Mouse (Mus musculus): ENCODE results near the gene Myo3b. TPM values are rescaled to one million over a fixed set of nuclear protein-coding genes. Genes with fewer than 3 reads are reported as not detected.

Myo3b gene
- polyA plus RNA-seq, 1 experiment from 2014 or later: 0.70 TPM

- Histone ChIP-seq H3K9ac (ENCODE audit: low read length) (no peak overlapping the region), H3K27me3 (ENCODE audit: control insufficient read depth, insufficient read depth, low read depth, low read length) (no peaks in the 10 kb centered on the region), H3K4me1 (replicated peaks; ENCODE audit: control insufficient read depth, insufficient read depth, low read length) (no peaks in the 10 kb centered on the region), H3K27ac (ENCODE audit: low read length) (no peak overlapping the region), H3K4me2 (ENCODE audit: low read depth, low read length) (no peak overlapping the region), H3K36me3 (ENCODE audit: control insufficient read depth, insufficient read depth, low read length) (no peaks in the 10 kb centered on the region), H3K9me3 (ENCODE audit: control insufficient read depth, low read length) (no peaks in the 10 kb centered on the region), H3K4me3 (ENCODE audit: low read length) (no peak overlapping the region)
- ATAC-seq (ENCODE audit: low read depth): no peak
- WGBS: 86% methylated on average over 6 of the region's 6 CpGs
Observed at GRCm38 (mm10) chr2:70369421-70369820, 330.5 kb downstream of the Myo3b start.

GRCm38 (mm10) chr2:70379341-70379740, 340.4 kb downstream of the Myo3b start:
- no peaks in the 10 kb centered on the region for H3K27me3 ChIP-seq (ENCODE audit: control insufficient read depth, insufficient read depth, low read depth, low read length)
- H3K4me1 ChIP-seq (replicated peaks; ENCODE audit: control insufficient read depth, insufficient read depth, low read length): peaks cover 13% of the 10 kb centered on the region
- peak overlapping the region; percentile 42 for H3K4me2 ChIP-seq (ENCODE audit: low read depth, low read length)
- 23% methylated on average over 6 of the region's 6 CpGs for WGBS
- no peak overlapping the region for H3K4me3 ChIP-seq (ENCODE audit: low read length)
- peak; percentile 50; the same call in 1 of the 2 replicates for ATAC-seq (ENCODE audit: low read depth)
- H3K36me3 ChIP-seq (ENCODE audit: control insufficient read depth, insufficient read depth, low read length): no peaks in the 10 kb centered on the region
- no peak overlapping the region for H3K9ac ChIP-seq (ENCODE audit: low read length)
- no peaks in the 10 kb centered on the region for H3K9me3 ChIP-seq (ENCODE audit: control insufficient read depth, low read length)
- peak overlapping the region; percentile 8; the same call in 1 of the 2 replicates for H3K27ac ChIP-seq (ENCODE audit: low read length)

- ATAC-seq (ENCODE audit: low read depth): peak; percentile 69
- 8% methylated on average over 6 of the region's 6 CpGs for WGBS
- H3K27ac ChIP-seq (ENCODE audit: low read length): peak overlapping the region; percentile 47; the same call in 1 of the 2 replicates
Observed at GRCm38 (mm10) chr2:70379939-70380338, 341.0 kb downstream of the Myo3b start.

GRCm38 (mm10) chr2:70388645-70389044, 349.7 kb downstream of the Myo3b start:
- no peaks in the 10 kb centered on the region for H3K9me3 ChIP-seq (ENCODE audit: control insufficient read depth, low read length)
- no peak overlapping the region for H3K9ac ChIP-seq (ENCODE audit: low read length)
- H3K27me3 ChIP-seq (ENCODE audit: control insufficient read depth, insufficient read depth, low read depth, low read length): no peaks in the 10 kb centered on the region
- H3K27ac ChIP-seq (ENCODE audit: low read length): no peak overlapping the region
- H3K36me3 ChIP-seq (ENCODE audit: control insufficient read depth, insufficient read depth, low read length): no peaks in the 10 kb centered on the region
- H3K4me2 ChIP-seq (ENCODE audit: low read depth, low read length): no peak overlapping the region
- H3K4me1 ChIP-seq (replicated peaks; ENCODE audit: control insufficient read depth, insufficient read depth, low read length): 0 out of 2 replicates have a peak, but pooled peaks cover 2% of the 10 kb centered on the region
- no peak overlapping the region for H3K4me3 ChIP-seq (ENCODE audit: low read length)
- WGBS: 31% methylated on average over 6 of the region's 6 CpGs
- no peak for ATAC-seq (ENCODE audit: low read depth)

More at GRCm38 (mm10) chr2:70379939-70380338, 341.0 kb downstream of the Myo3b start:
- Histone ChIP-seq H3K27me3 (ENCODE audit: control insufficient read depth, insufficient read depth, low read depth, low read length) (no peaks in the 10 kb centered on the region), H3K4me2 (ENCODE audit: low read depth, low read length) (peak overlapping the region; percentile 42), H3K9ac (ENCODE audit: low read length) (no peak overlapping the region), H3K9me3 (ENCODE audit: control insufficient read depth, low read length) (no peaks in the 10 kb centered on the region), H3K4me3 (ENCODE audit: low read length) (no peak overlapping the region), H3K4me1 (replicated peaks; ENCODE audit: control insufficient read depth, insufficient read depth, low read length) (peaks cover 13% of the 10 kb centered on the region), H3K36me3 (ENCODE audit: control insufficient read depth, insufficient read depth, low read length) (no peaks in the 10 kb centered on the region)

- 77% methylated on average over 1 of the region's 1 CpGs for WGBS
- ATAC-seq (ENCODE audit: low read depth): no peak
- H3K27me3 ChIP-seq (ENCODE audit: control insufficient read depth, insufficient read depth, low read depth, low read length): no peaks in the 10 kb centered on the region
- no peaks in the 10 kb centered on the region for H3K36me3 ChIP-seq (ENCODE audit: control insufficient read depth, insufficient read depth, low read length)
- H3K4me3 ChIP-seq (ENCODE audit: low read length): no peak overlapping the region
- 0 out of 2 replicates have a peak, but pooled peaks cover 2% of the 10 kb centered on the region for H3K4me1 ChIP-seq (replicated peaks; ENCODE audit: control insufficient read depth, insufficient read depth, low read length)
- H3K9me3 ChIP-seq (ENCODE audit: control insufficient read depth, low read length): no peaks in the 10 kb centered on the region
- no peak overlapping the region for H3K27ac ChIP-seq (ENCODE audit: low read length)
- H3K4me2 ChIP-seq (ENCODE audit: low read depth, low read length): no peak overlapping the region
- no peak overlapping the region for H3K9ac ChIP-seq (ENCODE audit: low read length)
Observed at GRCm38 (mm10) chr2:70389162-70389561, 350.2 kb downstream of the Myo3b start.

- H3K27ac ChIP-seq (ENCODE audit: low read length): no peak overlapping the region
- no peak overlapping the region for H3K4me3 ChIP-seq (ENCODE audit: low read length)
- H3K9ac ChIP-seq (ENCODE audit: low read length): no peak overlapping the region
- H3K9me3 ChIP-seq (ENCODE audit: control insufficient read depth, low read length): no peaks in the 10 kb centered on the region
- H3K4me1 ChIP-seq (replicated peaks; ENCODE audit: control insufficient read depth, insufficient read depth, low read length): no peaks in the 10 kb centered on the region
- 54% methylated on average over 9 of the region's 9 CpGs for WGBS
- no peaks in the 10 kb centered on the region for H3K36me3 ChIP-seq (ENCODE audit: control insufficient read depth, insufficient read depth, low read length)
- no peak for ATAC-seq (ENCODE audit: low read depth)
- H3K4me2 ChIP-seq (ENCODE audit: low read depth, low read length): no peak overlapping the region
- no peaks in the 10 kb centered on the region for H3K27me3 ChIP-seq (ENCODE audit: control insufficient read depth, insufficient read depth, low read depth, low read length)
Observed at GRCm38 (mm10) chr2:70397734-70398276, 358.9 kb downstream of the Myo3b start.

GRCm38 (mm10) chr2:70399441-70400115, 360.7 kb downstream of the Myo3b start:
- no peak overlapping the region for H3K4me2 ChIP-seq (ENCODE audit: low read depth, low read length)
- 79% methylated on average over 15 of the region's 15 CpGs for WGBS
- no peak for ATAC-seq (ENCODE audit: low read depth)
- H3K27ac ChIP-seq (ENCODE audit: low read length): no peak overlapping the region
- no peaks in the 10 kb centered on the region for H3K36me3 ChIP-seq (ENCODE audit: control insufficient read depth, insufficient read depth, low read length)
- no peak overlapping the region for H3K9ac ChIP-seq (ENCODE audit: low read length)
- no peak overlapping the region for H3K4me3 ChIP-seq (ENCODE audit: low read length)
- H3K9me3 ChIP-seq (ENCODE audit: control insufficient read depth, low read length): no peaks in the 10 kb centered on the region
- no peaks in the 10 kb centered on the region for H3K4me1 ChIP-seq (replicated peaks; ENCODE audit: control insufficient read depth, insufficient read depth, low read length)
- no peaks in the 10 kb centered on the region for H3K27me3 ChIP-seq (ENCODE audit: control insufficient read depth, insufficient read depth, low read depth, low read length)

- Histone ChIP-seq H3K27ac (ENCODE audit: low read length) (no peak overlapping the region), H3K9ac (ENCODE audit: low read length) (no peak overlapping the region), H3K9me3 (ENCODE audit: control insufficient read depth, low read length) (no peaks in the 10 kb centered on the region), H3K27me3 (ENCODE audit: control insufficient read depth, insufficient read depth, low read depth, low read length) (no peaks in the 10 kb centered on the region), H3K4me1 (replicated peaks; ENCODE audit: control insufficient read depth, insufficient read depth, low read length) (no peaks in the 10 kb centered on the region), H3K4me3 (ENCODE audit: low read length) (no peak overlapping the region), H3K36me3 (ENCODE audit: control insufficient read depth, insufficient read depth, low read length) (no peaks in the 10 kb centered on the region), H3K4me2 (ENCODE audit: low read depth, low read length) (no peak overlapping the region)
- no peak for ATAC-seq (ENCODE audit: low read depth)
- WGBS: 66% methylated on average over 6 of the region's 6 CpGs
Observed at GRCm38 (mm10) chr2:70400321-70400720, 361.4 kb downstream of the Myo3b start.

GRCm38 (mm10) chr2:70404301-70404700, 365.4 kb downstream of the Myo3b start:
- no peaks in the 10 kb centered on the region for H3K9me3 ChIP-seq (ENCODE audit: control insufficient read depth, low read length)
- no peak overlapping the region for H3K4me3 ChIP-seq (ENCODE audit: low read length)
- 61% methylated on average over 2 of the region's 2 CpGs for WGBS

More at GRCm38 (mm10) chr2:70404301-70404700, 365.4 kb downstream of the Myo3b start:
- H3K9ac ChIP-seq (ENCODE audit: low read length): no peak overlapping the region
- H3K4me2 ChIP-seq (ENCODE audit: low read depth, low read length): no peak overlapping the region
- H3K27ac ChIP-seq (ENCODE audit: low read length): no peak overlapping the region
- H3K36me3 ChIP-seq (ENCODE audit: control insufficient read depth, insufficient read depth, low read length): no peaks in the 10 kb centered on the region
- no peak for ATAC-seq (ENCODE audit: low read depth)
- H3K4me1 ChIP-seq (replicated peaks; ENCODE audit: control insufficient read depth, insufficient read depth, low read length): no peaks in the 10 kb centered on the region
- no peaks in the 10 kb centered on the region for H3K27me3 ChIP-seq (ENCODE audit: control insufficient read depth, insufficient read depth, low read depth, low read length)

All from lung, embryonic 16.5 days (tissue).